Mouse (Mus musculus): Measurements from ENCODE around the gene Podxl. TPM values are rescaled to one million over a fixed set of nuclear protein-coding genes. Genes with fewer than 3 reads are reported as not detected.

Podxl gene
- polyA plus RNA-seq, 1 experiment: 141 TPM

DNA sequence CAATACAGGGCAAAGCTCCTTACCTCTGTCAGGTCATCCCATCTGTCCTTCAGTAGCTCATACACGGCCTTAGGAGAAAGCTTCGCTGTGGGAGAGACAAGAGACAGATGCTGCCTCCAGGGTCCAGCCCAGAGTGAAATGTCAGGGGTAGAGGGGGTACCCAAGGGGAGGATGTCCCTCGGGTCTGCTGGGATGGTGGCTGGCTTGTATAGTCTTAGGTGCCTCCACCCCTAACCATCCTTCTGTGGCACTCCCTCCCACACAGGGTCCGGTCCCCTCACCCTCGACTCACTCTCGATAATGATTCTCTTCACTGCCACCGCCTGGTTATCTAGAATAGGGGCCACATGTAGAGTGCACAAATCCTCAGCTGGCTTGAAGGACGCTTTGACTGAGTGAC is 39.1 kb downstream of the Podxl start:
- H3K4me3 ChIP-seq (ENCODE audit: low read depth, low read length): no peak overlapping the region
- H3K27me3 ChIP-seq (ENCODE audit: control insufficient read depth, insufficient read depth, low read length, poor library complexity, severe bottlenecking): no peaks in the 10 kb centered on the region
- peaks cover 2% of the 10 kb centered on the region; the same call in 1 of the 2 replicates for H3K36me3 ChIP-seq (ENCODE audit: control insufficient read depth, insufficient read depth, low read length, poor library complexity, severe bottlenecking)
- no peaks in the 10 kb centered on the region for H3K9me3 ChIP-seq (replicated peaks; ENCODE audit: control insufficient read depth, insufficient read depth, low read length, poor library complexity, severe bottlenecking)
- no peak overlapping the region for H3K27ac ChIP-seq (ENCODE audit: insufficient read depth, low read length)
- peaks cover 11% of the 10 kb centered on the region for H3K4me1 ChIP-seq (ENCODE audit: control insufficient read depth, insufficient read depth, low read length)
- TF ChIP-seq EP300 (IDR thresholded peaks at IDR 0.05; ENCODE audit: insufficient read depth, low read depth, low read length): no peak
- TF ChIP-seq POLR2A (IDR thresholded peaks at IDR 0.05; ENCODE audit: insufficient read depth, low read length): no peak
- TF ChIP-seq CTCF (IDR thresholded peaks at IDR 0.05; ENCODE audit: low read depth, low read length): no peak
- no peak overlapping the region for H3K9ac ChIP-seq (ENCODE audit: low read depth, poor library complexity, severe bottlenecking)

DNA sequence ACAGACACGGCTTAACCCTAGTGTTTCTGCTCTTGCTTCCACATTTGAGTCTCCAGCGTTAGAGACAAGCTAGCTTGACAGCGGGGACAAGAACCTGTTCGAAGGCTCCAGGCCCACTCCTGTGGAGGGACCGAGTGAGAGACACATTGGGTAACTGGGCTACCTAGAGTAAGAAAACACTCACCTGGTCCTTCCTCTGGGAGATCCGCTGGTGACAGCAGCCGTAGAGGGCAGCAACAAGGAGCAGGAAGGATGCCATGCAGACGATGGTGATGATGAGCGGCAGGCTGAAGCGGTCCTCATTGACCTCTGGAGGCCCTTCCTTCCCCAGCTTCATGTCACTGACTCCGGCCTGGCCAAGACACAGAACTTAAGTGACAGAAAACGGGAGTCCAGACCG is 39.7 kb downstream of the Podxl start:
- Histone ChIP-seq H3K9me3 (replicated peaks; ENCODE audit: control insufficient read depth, insufficient read depth, low read length, poor library complexity, severe bottlenecking) (no peaks in the 10 kb centered on the region), H3K27me3 (ENCODE audit: control insufficient read depth, insufficient read depth, low read length, poor library complexity, severe bottlenecking) (no peaks in the 10 kb centered on the region), H3K27ac (ENCODE audit: insufficient read depth, low read length) (no peak overlapping the region), H3K36me3 (ENCODE audit: control insufficient read depth, insufficient read depth, low read length, poor library complexity, severe bottlenecking) (peaks cover 2% of the 10 kb centered on the region; the same call in 1 of the 2 replicates), H3K4me1 (ENCODE audit: control insufficient read depth, insufficient read depth, low read length) (peaks cover 11% of the 10 kb centered on the region), H3K4me3 (ENCODE audit: low read depth, low read length) (no peak overlapping the region), H3K9ac (ENCODE audit: low read depth, poor library complexity, severe bottlenecking) (no peak overlapping the region)
- no peak for TF ChIP-seq EP300 (IDR thresholded peaks at IDR 0.05; ENCODE audit: insufficient read depth, low read depth, low read length)
- TF ChIP-seq POLR2A (IDR thresholded peaks at IDR 0.05; ENCODE audit: insufficient read depth, low read length): no peak
- TF ChIP-seq CTCF (IDR thresholded peaks at IDR 0.05; ENCODE audit: low read depth, low read length): no peak

DNA sequence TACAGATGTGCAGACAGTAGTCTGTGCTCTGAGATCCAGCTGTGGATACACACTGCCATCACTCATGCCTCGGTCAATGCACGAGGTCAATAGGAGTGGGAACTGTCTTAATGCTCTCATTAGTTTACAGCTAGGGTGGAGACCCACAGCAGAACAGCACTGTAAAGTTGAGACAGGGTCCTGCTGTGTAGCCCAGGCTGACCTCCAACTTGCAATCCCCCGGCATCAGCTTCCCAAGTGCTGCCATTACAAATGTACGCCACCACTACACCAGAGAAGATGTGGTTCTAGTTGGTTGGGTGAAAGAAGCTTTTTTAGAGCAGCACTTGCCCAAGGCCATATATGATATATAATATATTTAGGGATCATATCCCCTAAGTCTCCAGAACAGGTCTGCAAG is 40.1 kb downstream of the Podxl start:
- H3K4me1 ChIP-seq (ENCODE audit: control insufficient read depth, insufficient read depth, low read length): peaks cover 11% of the 10 kb centered on the region
- TF ChIP-seq POLR2A (IDR thresholded peaks at IDR 0.05; ENCODE audit: insufficient read depth, low read length): no peak
- H3K36me3 ChIP-seq (ENCODE audit: control insufficient read depth, insufficient read depth, low read length, poor library complexity, severe bottlenecking): peaks cover 2% of the 10 kb centered on the region; the same call in 1 of the 2 replicates

DNA sequence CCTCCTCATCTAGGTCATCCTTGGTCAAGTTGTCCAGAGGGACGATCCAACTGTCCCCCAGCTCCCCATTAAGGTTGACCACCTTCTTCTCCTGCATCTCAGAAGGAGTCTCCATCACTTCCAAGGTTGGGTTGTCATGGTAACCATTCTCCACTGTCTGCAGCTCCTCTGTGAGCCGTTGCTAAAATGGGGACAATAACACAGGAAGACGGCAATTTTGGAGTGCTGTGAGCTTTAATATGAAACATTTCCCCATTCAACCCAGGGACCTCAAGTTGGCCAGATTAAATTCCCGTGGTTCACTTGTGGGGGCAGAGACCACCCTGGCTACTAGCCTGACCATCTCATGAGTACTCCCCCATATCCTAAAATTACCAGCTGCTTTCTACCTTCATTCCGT is 40.7 kb downstream of the Podxl start:
- no peak for TF ChIP-seq EP300 (IDR thresholded peaks at IDR 0.05; ENCODE audit: insufficient read depth, low read depth, low read length)
- TF ChIP-seq POLR2A (IDR thresholded peaks at IDR 0.05; ENCODE audit: insufficient read depth, low read length): no peak
- no peak for TF ChIP-seq CTCF (IDR thresholded peaks at IDR 0.05; ENCODE audit: low read depth, low read length)
- H3K27ac ChIP-seq (ENCODE audit: insufficient read depth, low read length): no peak overlapping the region
- no peaks in the 10 kb centered on the region for H3K27me3 ChIP-seq (ENCODE audit: control insufficient read depth, insufficient read depth, low read length, poor library complexity, severe bottlenecking)
- H3K36me3 ChIP-seq (ENCODE audit: control insufficient read depth, insufficient read depth, low read length, poor library complexity, severe bottlenecking): peaks cover 2% of the 10 kb centered on the region; the same call in 1 of the 2 replicates
- no peak overlapping the region for H3K4me3 ChIP-seq (ENCODE audit: low read depth, low read length)
- peaks cover 11% of the 10 kb centered on the region for H3K4me1 ChIP-seq (ENCODE audit: control insufficient read depth, insufficient read depth, low read length)
- no peak overlapping the region for H3K9ac ChIP-seq (ENCODE audit: low read depth, poor library complexity, severe bottlenecking)
- H3K9me3 ChIP-seq (replicated peaks; ENCODE audit: control insufficient read depth, insufficient read depth, low read length, poor library complexity, severe bottlenecking): no peaks in the 10 kb centered on the region

More for the DNA sequence above, 40.1 kb downstream of the Podxl start:
- Histone ChIP-seq H3K9me3 (replicated peaks; ENCODE audit: control insufficient read depth, insufficient read depth, low read length, poor library complexity, severe bottlenecking) (no peaks in the 10 kb centered on the region), H3K27ac (ENCODE audit: insufficient read depth, low read length) (no peak overlapping the region), H3K9ac (ENCODE audit: low read depth, poor library complexity, severe bottlenecking) (no peak overlapping the region), H3K27me3 (ENCODE audit: control insufficient read depth, insufficient read depth, low read length, poor library complexity, severe bottlenecking) (no peaks in the 10 kb centered on the region), H3K4me3 (ENCODE audit: low read depth, low read length) (no peak overlapping the region)

DNA sequence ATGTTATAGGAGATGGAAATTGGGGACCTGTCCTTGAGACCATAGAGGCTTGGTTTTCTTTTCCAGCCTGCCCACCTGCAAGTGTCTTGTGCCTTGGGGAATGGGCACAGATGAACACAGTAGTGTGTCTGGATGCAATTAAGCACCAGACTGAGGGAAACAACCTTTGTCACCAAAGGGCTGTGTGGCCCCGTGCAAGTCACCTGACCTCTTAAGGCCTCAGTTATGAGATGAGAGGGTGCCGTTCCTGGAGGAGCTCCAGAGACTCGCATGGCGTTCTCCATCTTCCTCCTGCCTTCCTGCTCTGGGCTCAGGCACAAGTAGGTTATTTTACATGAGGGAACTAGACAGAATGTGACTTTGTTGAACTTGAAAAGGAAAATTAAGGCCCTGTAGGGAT is 41.3 kb downstream of the Podxl start:
- no peak overlapping the region for H3K27ac ChIP-seq (ENCODE audit: insufficient read depth, low read length)
- peaks cover 11% of the 10 kb centered on the region for H3K4me1 ChIP-seq (ENCODE audit: control insufficient read depth, insufficient read depth, low read length)
- H3K9me3 ChIP-seq (replicated peaks; ENCODE audit: control insufficient read depth, insufficient read depth, low read length, poor library complexity, severe bottlenecking): no peaks in the 10 kb centered on the region
- no peak overlapping the region for H3K9ac ChIP-seq (ENCODE audit: low read depth, poor library complexity, severe bottlenecking)
- TF ChIP-seq EP300 (IDR thresholded peaks at IDR 0.05; ENCODE audit: insufficient read depth, low read depth, low read length): no peak
- no peak for TF ChIP-seq CTCF (IDR thresholded peaks at IDR 0.05; ENCODE audit: low read depth, low read length)
- TF ChIP-seq POLR2A (IDR thresholded peaks at IDR 0.05; ENCODE audit: insufficient read depth, low read length): no peak
- H3K27me3 ChIP-seq (ENCODE audit: control insufficient read depth, insufficient read depth, low read length, poor library complexity, severe bottlenecking): no peaks in the 10 kb centered on the region
- no peak overlapping the region for H3K4me3 ChIP-seq (ENCODE audit: low read depth, low read length)
- H3K36me3 ChIP-seq (ENCODE audit: control insufficient read depth, insufficient read depth, low read length, poor library complexity, severe bottlenecking): peaks cover 2% of the 10 kb centered on the region; the same call in 1 of the 2 replicates

DNA sequence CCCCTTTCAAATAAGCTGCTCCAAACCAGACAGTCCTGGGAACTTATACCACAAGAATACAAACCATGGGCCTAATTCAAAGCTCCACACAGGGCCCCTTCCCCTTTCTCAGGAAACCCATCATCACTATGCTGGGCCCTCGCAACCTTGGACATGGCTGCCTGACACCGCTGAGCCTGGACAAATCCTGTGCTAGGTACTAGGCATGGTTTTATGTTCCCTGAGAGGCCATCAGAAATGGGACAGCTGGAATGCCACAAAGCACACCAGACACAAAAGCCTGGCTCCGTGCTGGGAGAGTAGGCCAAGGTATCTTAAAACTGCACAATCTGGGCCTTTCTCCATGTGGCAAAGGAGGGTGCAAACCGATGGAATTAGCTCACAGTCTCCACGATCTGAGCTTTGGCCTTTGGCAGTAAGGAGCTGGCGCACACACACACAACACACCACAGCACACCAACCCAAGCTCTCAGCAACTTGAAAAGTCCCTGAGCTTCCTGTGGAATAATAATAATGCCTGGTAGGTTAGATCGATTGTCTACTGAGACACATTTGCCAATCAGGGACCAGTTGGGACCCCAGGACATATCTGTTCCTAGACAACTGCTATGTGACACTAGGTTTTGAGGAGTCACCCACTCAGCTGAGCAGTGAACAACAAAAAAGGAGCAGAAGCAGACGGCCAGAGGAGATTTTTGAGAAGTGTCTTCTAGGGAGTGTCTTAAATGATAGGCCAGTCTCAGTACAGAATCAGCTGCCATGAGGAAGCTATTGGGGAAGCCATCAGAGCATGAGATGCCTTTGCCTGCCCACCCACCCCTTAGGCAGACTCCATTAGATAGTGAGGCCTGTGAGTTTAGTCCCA is 42.1 kb downstream of the Podxl start:
- no peak overlapping the region for H3K9ac ChIP-seq (ENCODE audit: low read depth, poor library complexity, severe bottlenecking)
- peaks cover 2% of the 10 kb centered on the region; the same call in 1 of the 2 replicates for H3K36me3 ChIP-seq (ENCODE audit: control insufficient read depth, insufficient read depth, low read length, poor library complexity, severe bottlenecking)
- no peaks in the 10 kb centered on the region for H3K27me3 ChIP-seq (ENCODE audit: control insufficient read depth, insufficient read depth, low read length, poor library complexity, severe bottlenecking)
- H3K9me3 ChIP-seq (replicated peaks; ENCODE audit: control insufficient read depth, insufficient read depth, low read length, poor library complexity, severe bottlenecking): no peaks in the 10 kb centered on the region
- no peak for TF ChIP-seq POLR2A (IDR thresholded peaks at IDR 0.05; ENCODE audit: insufficient read depth, low read length)
- TF ChIP-seq EP300 (IDR thresholded peaks at IDR 0.05; ENCODE audit: insufficient read depth, low read depth, low read length): no peak
- TF ChIP-seq CTCF (IDR thresholded peaks at IDR 0.05; ENCODE audit: low read depth, low read length): no peak
- peaks cover 7% of the 10 kb centered on the region for H3K4me1 ChIP-seq (ENCODE audit: control insufficient read depth, insufficient read depth, low read length)
- H3K4me3 ChIP-seq (ENCODE audit: low read depth, low read length): no peak overlapping the region
- H3K27ac ChIP-seq (ENCODE audit: insufficient read depth, low read length): no peak overlapping the region

Measured in ES-Bruce4 (cell line).